Mouse (Mus musculus): ENCODE data around the gene 1520401A03Rik.
"Not testable (repeated sequence)": the region's sequence is repeated elsewhere in the genome, so short reads cannot be mapped to it uniquely, and the experiment has no call there.

The 1520401A03Rik gene

DNA sequence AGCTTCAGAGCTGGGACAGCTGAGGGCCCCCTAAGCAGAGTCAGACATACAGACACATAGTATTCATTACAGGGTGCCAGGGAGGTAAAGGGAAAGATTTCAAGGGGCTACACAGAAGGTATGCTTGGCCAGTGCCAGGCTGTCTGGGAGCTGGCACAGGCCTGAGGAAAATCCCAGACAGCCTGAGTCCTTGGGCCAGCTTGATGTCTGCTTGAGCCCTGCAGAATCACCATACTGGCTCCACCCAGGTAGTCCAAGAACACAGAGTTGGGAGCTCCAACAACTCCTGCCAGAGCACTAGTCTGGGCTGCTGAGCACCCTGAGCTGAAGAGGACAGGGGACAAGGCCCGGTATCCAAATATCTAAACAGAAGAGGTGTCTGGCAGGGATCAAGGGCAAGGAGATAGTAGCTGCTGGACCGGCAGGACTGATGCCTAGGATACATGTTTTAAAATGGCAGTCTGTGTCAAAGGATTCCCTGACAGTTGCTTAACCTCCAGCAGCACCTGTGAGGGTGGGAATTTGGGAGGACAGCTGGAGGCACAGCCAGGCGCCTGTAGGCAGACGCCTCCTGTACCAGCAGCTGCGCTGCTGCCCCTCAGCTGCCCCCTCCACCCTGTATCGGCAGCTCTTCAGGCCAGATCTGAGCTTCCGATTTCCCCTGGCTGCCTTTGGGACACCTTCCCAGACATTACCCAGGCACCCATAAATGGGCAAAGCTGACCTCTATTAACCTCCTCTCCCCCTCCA, at the start of gene 1520401A03Rik:
TSS of gene 1520401A03Rik (minus strand) at position 408 of the 750 bp plus-strand sequence.
- DNase-seq (ENCODE audit: low spot score), result no peak

DNA sequence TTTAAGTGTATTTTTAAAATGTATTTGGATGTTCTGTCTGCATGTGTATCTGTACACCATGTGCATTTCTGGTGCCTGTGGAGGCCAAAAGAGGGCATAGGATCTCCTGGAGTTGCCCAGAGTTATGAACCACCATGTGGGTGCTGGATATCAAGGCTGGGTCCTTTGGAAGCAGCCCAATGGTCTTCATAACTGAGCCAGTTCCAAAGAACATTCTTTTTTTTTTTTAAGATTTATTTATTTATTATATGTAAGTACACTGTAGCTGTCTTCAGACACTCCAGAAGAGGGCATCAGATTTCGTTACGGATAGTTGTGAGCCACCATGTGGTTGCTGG, 49.6 kb upstream of the 1520401A03Rik start:
- DNase-seq (ENCODE audit: low spot score), result not testable (repeated sequence)

DNA sequence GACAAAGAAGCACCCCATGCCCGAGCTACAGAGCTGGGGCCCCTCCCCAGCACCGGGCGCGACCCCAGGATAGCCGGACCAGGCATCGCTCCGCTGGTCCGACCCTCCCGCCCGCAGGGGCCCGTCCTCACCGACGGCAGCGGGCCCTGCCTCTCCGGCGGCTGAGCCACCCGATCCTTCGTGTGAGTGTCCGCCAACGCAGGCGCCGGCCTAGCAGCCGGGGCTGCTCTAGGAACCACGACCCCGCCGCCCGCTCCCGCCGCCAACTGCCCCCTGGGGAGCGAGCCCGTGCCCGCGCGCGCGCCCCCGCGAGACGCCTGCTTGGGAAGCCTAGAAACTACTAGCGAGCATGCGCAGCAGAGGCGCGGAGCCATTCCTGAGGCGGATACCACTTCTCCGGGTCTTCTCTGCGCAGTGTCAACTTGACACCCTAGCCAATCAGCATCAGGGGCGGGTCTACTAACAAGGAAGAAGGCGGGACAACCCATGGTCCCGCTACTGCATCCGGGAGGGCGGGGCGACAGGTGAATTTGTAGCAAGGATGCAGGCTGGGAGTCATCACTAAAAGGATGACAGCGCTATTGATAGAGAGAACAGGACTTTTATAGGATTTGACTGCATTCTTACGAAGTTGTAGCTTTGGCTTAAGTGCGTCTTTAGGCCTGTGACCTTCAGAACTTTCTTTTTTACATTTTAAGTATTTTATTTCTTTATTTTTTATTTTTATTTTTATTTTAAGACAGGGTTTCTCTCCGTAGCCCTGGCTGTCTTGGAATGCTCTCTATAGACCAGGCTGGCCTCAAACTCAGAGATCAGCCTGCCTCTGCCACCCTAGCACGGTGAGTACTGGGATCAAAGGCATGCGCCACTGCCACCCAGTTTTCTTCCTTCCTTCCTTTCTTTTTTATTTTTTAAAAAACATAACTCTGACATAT, 49.0 kb upstream of the 1520401A03Rik start, which contains the start of gene Flywch1:
TSS of gene Flywch1 (minus strand) at position 319 of the 935 bp plus-strand sequence.
- DNase-seq (ENCODE audit: low spot score), result peak; percentile 99

DNA sequence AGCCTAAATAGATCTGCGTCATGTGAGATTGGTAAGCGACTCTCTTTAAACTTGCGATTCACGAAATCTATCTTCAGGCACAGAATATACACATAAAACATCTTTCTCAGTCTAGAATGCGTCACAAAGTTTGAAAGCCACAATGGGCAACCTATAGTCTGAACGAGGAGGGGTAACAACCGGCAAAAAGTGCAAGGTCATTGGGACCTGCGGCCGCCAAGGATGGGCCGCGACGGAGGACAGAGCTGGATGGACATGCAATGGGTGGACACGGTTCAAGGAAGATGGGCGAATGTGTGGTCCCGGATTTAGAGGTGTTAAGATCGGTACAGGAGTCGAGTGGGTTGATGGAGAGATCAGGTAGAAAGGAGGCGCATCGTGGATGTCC, 48.3 kb upstream of the 1520401A03Rik start:
- peak; percentile 41 for DNase-seq (ENCODE audit: low spot score)

DNA sequence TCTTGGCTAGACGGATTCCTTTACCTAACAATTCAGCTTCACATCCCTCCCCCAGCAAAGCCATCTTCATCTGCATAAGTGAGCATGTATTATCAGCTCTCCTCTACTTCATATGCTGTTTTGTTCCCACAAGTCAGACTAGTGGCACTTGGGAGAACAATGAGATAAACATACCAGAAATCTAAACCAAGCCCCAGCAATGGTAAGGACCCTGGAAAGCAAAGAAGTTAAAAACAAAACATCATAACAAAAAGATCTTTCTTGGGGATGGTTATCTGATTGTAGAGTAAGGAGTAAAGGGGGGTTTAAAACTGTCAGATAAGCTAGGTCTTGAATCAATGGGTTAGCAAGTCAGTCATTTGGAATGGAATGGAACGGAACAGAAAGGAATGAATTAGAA, 47.9 kb upstream of the 1520401A03Rik start:
- peak; percentile 24 for DNase-seq (ENCODE audit: low spot score)

DNA sequence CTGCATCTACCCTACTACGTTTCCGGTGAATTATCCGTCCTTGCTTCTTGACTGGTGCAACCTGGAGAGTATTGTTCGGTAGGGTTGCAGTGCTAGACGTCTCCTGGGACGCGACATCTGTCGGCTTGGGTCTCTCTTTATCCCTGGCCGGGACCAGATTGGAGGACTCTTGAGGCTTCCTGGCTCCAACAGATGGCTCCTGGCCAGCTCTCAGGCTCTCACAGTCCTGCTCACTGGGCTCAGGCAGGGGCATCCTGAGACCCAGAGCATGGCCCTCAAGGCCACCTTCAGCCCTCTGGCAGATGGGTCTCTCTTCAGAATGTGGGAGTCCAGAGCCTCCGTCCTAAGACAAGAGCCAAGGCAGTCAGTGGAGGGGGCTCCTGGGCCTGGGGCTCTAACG, 40.4 kb upstream of the 1520401A03Rik start:
- no peak for DNase-seq (ENCODE audit: low spot score)

DNA sequence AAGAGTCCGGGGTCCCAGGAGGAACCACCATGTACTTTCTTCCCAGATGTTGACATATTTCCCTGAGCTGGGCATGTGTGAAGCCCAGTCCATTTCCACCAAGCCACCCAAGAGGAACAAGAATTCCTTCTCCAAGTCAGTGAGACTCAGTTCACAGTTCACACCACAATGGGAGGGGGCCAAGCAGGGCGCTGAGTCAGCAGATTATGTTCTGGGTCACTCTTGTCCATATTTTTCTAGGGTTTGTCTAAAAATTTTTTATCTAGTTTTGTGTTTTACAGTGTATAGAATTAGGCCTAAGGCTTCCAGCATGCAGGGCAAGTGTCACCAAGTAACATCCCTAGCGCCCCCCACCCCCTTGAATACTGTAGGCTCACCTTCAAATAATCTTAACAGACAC, 38.6 kb upstream of the 1520401A03Rik start:
- no peak for DNase-seq (ENCODE audit: low spot score)

DNA sequence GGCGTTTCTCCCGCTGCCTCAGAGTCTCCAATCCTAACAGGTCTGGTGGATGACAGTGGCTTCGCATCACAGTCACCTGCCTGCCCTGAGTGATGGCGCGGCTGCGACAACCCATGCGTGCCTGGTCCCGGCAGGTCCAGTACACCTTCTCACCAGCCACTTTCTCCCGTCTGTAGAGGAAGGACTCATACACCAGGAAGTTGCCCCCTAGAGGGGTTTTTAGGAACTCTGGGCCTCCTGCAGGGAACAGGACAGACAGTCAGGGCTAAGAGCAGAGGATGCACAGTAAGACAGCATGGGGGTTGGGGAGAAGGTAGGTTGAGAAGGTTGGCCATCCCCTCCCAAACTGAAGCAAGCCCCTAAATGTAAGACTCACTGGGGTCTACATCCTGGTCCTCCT, 37.6 kb upstream of the 1520401A03Rik start:
- no peak for DNase-seq (ENCODE audit: low spot score)

DNA sequence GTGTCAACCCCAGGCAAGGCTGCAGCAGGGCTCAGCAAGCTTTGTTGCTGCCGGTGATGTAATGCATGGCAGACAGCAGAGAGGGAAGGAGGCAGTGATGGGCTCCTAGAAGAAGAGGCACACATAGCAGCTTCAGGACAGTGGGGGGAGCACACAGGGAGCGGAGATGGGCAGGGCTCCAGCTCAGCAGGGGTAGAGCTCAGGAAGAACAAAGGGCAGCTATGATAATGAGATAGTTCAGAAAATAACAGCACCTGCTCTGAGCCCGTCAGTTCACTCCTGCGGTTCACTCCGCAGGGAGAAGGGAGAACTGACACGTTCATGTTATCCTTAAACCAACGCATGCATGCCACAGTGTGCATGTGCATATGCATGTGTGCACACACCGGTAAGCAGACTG, 36.2 kb upstream of the 1520401A03Rik start:
- DNase-seq (ENCODE audit: low spot score), result no peak

DNA sequence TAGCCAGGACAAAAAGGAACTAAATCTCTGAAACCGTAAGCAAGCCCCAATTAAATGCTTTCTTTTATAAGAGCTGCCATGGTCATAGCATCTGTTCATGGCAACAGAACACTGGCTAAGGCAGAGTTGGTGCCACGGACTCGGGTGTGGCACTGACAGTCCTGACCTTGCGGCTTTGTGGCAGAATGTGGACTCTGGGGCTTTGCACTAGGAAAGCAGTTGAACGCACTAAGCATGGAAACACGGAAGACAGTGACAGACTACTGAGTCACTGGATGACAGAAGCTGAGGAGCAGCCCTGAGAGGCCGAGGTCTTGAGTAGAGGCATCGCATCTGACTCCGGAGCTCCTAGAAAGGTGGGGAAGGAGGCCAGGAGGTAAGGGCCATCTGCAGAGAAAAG, 35.0 kb upstream of the 1520401A03Rik start:
- DNase-seq (ENCODE audit: low spot score), result no peak

DNA sequence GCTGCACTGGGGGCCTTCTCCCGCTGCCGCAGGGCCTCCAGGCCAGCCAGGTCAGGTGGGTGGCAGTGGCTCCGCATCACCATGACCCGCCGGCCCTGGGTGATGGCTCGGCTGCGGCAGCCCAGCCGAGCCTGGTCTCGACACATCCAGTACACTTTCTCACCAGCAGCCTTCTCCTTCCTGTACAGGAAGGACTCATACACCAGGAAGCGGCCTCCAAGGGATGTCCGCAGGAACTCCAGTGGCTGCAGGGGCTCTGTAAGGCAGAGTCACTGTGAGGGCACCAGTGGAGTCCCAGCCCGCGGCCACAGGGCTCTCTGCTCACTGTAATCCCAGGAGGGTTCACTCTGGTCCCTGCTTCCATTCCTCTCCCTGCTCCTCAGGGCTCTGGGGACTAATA, 33.1 kb upstream of the 1520401A03Rik start:
- DNase-seq (ENCODE audit: low spot score), result no peak

DNA sequence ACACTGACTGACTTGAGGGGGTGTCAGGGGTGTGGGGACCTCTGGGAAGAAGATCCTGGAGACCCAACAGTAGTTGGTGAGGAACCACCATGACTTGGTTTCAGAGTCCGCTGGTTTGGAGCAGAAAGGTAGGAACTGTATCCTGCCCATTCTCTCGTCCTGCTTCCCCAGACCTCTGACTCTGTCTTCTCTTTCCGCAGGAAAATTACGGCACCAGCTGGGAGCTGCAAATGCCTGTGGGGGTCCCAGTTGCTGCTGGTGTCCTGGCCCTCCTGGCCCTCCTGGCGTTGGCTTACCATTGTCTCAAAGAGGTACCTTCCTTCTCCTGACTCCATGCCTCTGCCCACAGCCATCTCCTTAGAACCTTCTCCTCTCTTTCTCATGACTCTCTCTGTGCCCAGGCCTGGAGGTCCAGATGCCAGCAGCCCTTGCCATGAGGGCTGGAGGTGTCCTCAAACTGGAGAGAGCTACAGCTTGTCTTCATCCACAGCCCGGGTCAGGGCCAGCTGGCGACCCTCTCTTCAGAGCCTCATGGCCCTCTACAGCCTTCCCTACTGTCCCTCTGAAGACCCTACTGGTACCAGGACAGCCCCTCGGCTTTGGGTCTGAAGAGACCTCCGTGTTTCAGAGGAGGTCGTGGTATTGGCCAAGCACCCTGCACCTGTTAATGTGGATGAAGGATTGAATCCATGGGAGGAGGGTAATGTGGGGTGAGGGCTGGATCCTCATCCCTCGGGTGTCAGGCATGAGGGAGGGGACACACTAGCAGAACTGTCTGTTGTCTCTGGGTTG, 27.0 kb upstream of the 1520401A03Rik start:
- DNase-seq (ENCODE audit: low spot score), result no peak

DNA sequence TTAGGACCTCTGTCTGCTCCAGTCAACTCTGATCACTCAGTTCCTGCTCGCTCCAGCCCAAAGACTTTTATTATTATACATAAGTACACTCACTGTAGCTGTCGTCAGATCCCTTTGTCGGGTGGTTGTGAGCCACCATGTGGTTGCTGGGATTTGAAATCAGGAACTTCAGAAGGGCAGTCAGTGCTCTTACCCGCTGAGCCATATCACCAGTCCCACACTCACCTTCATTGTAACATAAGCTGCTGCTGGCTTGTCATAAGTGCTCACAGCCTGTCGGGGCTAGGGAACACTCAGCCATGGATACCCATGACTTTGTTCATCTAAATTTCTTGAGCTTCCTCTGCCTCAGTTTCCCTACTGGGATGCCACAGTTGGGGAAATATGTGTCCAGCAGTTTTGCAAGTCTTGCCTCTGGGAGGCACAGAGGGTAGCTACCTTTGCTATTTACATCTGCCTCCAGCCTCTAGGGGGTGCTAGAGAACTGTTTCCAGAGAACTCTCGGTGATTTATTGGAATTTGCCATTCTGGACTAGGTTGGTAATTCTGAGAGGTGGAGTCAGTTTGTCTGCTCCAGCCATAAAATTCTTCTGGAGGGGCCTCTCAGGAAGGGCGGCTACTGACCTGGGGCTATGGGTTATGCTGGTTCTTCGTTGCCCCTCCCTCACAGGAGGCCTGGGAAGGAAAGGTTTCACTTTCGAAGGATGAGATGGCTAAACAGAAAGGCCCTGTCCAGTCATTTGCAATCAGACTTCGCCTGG, 26.2 kb upstream of the 1520401A03Rik start:
- DNase-seq (ENCODE audit: low spot score), result peak; percentile 94

DNA sequence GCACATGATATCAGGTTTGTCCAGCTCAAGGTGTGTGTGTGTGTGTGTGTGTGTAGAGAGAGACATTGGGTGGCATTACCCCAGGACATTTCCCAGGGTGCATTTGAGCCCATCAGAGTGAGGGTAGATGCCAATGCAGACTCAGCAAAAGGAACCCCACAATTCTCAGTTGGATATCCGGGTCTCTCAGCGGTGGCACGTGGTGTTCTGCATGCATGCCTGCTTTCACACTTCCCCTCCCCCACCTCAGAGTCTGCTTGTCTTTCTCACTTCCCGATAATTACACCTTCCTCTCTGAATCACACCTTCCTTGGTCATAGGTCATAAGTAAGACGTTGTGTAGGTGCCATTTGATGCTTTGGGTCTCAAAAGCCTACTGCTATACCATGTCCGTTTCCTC, 25.4 kb upstream of the 1520401A03Rik start:
- no peak for DNase-seq (ENCODE audit: low spot score)

DNA sequence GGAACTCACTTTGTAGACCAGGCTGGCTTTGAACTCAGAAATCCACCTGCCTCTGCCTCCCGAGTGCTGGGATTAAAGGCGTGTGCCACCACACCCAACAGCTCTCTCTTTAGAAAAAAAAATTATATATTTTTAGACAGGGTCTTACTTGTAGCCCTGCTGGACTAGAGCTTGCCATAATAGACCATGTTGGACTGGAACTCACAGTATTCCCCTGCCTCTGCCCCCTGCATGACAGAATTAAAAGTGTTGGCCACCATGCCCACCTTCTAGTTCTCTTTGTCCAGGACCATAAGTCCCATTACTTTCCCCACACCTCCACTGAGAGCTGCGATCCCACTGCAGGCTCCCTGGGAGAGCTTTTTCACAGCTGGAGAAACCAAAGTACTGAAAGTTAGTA, 24.9 kb upstream of the 1520401A03Rik start:
- DNase-seq (ENCODE audit: low spot score), result no peak

DNA sequence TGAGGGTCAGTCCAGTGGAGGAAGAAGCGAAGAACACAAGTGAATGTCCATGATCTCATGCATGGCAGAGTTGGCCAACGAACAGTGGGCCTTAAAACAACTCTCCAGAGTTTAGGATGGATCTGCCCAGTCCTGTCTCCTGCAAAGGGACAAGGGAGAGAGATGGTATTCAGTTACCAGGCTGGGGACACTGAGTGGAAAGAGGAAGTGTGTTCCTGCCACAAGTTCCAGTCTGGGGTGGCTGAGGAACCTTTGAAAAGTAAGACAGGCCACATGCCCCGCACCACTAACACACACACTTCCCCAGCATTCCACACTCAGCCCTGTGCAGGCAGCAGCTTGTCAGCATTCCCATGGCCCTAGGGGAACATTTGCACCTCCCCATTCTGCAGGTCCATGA, 24.2 kb upstream of the 1520401A03Rik start:
- no peak for DNase-seq (ENCODE audit: low spot score)

DNA sequence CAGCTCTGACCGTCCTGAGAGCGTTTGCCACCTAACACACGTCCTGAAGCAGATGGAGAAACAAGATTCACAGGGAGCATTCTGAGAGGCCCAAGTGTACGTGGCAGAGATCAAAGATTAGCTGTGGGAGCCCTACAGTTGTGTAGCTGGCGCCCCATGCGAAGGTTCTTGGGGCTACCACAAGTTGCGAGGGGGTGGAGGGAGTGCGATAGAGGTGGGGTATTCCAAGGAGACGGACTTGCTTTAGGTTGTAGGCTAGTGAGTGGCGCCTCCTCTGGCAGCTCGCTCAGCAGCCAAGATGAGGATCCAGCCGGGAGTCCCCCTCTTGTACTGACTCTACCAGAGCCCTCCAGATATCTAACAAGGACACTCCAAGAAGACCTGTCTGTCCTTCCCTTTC, 23.7 kb upstream of the 1520401A03Rik start:
- no peak for DNase-seq (ENCODE audit: low spot score)

DNA sequence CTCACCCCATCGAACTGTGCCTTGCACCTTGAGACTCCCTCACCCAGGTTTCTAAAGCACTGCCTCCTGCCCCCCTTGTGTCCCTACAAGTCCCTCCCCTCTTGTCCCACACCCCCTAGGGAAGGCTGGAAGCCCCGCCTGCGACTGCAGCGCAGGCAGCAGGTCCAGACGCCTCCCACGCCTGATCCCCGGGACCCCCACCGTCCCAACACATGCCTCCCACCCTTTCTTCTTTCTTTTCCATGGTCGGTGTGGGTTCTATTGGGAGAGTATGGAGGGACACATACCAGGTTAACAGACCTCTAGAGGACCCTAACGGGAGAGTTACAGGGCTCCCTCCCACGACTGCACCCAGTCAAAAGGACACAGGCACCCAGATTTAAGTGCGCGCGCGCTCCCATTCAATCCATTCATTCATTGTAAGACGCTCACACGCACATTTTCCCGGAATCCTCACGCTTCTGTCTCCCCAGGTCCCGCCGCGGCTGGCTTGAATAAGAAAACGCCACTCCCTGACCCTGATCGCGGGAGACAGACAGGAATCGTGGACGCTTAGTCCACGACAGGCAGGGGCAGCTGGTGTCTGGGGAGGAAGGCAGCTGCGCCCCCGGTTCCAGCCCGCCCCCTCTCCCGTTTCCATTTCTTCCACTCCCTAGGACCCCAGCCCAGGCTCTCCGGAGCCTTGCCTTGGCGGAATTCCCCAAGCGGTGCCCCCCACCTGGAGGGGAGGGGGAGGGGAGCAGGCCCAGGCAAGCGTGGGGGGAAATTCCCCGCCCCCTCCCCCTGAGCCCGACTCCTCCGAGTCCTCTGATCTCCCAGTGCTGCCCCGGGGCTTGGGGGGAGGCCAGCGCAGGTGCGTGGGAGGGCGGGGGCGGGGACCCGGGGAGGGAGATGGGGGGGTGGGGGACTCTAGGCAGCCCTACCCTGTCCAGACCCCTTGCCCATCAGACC, 23.0 kb upstream of the 1520401A03Rik start, which contains the start of gene Kremen2:
TSS of gene Kremen2 (minus strand) at position 533 of the 951 bp plus-strand sequence.
- DNase-seq (ENCODE audit: low spot score), result no peak

DNA sequence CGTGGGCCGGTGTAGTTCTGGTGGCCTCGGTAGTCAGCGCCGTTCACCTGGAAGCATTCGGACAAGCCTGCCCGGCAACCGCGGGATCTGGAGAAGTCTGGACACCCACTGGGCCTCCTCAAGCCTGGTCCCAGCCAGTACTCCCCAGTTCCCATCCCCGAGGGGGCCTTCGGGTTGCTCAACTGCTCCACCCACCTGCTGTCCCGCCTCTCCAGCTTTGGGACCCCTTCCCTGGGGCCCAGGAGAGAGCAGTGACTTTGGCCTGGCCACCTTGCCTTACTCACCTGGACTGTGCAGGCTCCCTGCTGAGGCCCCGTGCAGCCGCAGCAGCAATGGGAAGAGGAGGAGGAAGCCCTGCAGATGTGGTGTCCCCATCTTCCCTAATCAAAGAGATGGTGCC, 22.1 kb upstream of the 1520401A03Rik start:
- DNase-seq (ENCODE audit: low spot score), result no peak

DNA sequence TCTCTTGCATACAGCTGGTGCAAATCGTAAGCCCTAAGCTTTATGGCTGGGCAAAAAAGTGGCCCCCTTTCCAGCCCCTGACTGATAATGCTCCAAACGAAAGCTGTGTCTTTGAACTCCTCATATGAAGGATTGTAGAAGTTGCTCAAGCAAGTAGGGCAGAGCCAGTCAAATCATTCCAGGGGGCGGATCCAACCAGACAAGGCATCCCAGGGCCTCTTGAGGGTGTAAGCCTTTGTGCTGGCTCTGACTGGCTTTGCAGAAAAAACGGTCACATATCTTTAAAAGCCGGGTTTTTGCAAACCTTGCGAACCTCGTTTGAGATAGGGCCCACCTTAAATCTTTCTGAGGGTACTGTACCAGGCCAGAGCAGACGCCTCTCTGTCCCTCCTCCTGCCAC, 21.5 kb upstream of the 1520401A03Rik start:
- peak; percentile 63 for DNase-seq (ENCODE audit: low spot score)

All from adipocyte (in vitro differentiated cells).